21 mouse cellular contexts compared by ENCODE assay signal in the genomic region with DNA sequence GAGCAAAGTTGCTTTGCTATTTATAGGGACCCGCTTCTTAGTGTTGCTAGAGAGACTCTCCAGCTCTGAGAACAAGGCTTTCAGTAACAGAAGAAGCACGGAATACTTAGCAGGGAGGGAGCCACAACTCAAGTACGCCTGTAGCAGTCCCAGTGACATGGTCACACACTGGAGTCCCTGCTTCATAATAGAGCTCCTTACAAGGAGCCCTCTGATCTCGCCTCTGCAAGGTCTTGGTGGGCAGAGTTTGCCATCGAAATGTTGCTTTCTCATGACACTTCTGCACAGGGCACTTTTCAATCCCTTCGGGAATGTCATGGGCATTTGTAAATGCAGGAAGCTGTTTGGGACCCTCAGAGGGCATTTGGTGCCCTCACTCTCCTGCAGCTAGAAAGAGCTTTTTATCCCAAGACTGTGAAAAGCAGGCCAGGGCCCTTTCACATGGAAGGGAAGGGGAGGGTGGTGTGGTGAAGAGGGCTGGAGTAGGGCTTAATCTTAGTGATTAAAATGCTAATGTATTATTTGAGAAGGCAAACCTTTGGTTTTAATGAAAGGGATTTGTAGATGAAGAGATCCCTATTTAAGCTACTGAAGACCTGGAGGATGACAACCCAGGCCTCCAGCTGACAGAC.
A peak's percentile ranks its signal among the peaks of the same experiment; 100 is the strongest.
DNase-seq lines count a peak whose midpoint lies in the region; ATAC-seq and TF ChIP-seq lines count a peak whose summit lies in the region.
"Had no signal": no experiment of that assay in that cellular context is flagged by ENCODE, and none has a peak within 500 bp of the region (broad histone marks: within the 10 kb centered on the region; RNA-seq: fewer than 3 reads in every experiment).

No protein-coding gene starts in this region.

- H3K4me1 ChIP-seq in forebrain, embryonic 10.5 days, result peaks cover 25% of the 10 kb centered on the region
- H3K4me1 ChIP-seq in forebrain, embryonic 14.5 days (ENCODE audit: control insufficient read depth, insufficient read depth, low read length), result peaks cover 13% of the 10 kb centered on the region
- peaks cover 30% of the 10 kb centered on the region for H3K4me1 ChIP-seq in midbrain, embryonic 13.5 days (replicated peaks)
- 0 out of 2 replicates have a peak, but pooled peaks cover 4% of the 10 kb centered on the region for H3K4me1 ChIP-seq in hindbrain, postnatal 0 days (ENCODE audit: insufficient read depth, low read length)
- 0 out of 2 replicates have a peak, but pooled peaks cover 5% of the 10 kb centered on the region for H3K4me1 ChIP-seq in heart, embryonic 11.5 days (ENCODE audit: control insufficient read depth, insufficient read depth, low read length)

- no peak overlapping the region for H3K9ac ChIP-seq in forebrain, embryonic 14.5 days (ENCODE audit: low read length)
- H3K9ac ChIP-seq in midbrain, embryonic 13.5 days (replicated peaks), result no peak overlapping the region
- no peak overlapping the region for H3K9ac ChIP-seq in hindbrain, postnatal 0 days (replicated peaks; ENCODE audit: low read length)
- no peak overlapping the region for H3K9ac ChIP-seq in heart, embryonic 11.5 days (ENCODE audit: low read depth, low read length)
- H3K9ac ChIP-seq: hindbrain, embryonic 14.5 days; limb, embryonic 12.5 days; liver, postnatal 0 days had no signal

- no peak overlapping the region for H3K4me2 ChIP-seq in forebrain, embryonic 14.5 days (ENCODE audit: low read length)
- H3K4me2 ChIP-seq in midbrain, embryonic 13.5 days (replicated peaks), result no peak overlapping the region
- no peak overlapping the region for H3K4me2 ChIP-seq in hindbrain, postnatal 0 days (ENCODE audit: low read depth, low read length)
- H3K4me2 ChIP-seq in heart, embryonic 11.5 days, result no peak overlapping the region
- H3K4me2 ChIP-seq: hindbrain, embryonic 14.5 days; limb, embryonic 12.5 days; liver, embryonic 11.5 days had no signal

- H3K27ac ChIP-seq in forebrain, embryonic 10.5 days, result peak overlapping the region; percentile 60; the same call in 1 of the 2 replicates
- H3K27ac ChIP-seq in forebrain, embryonic 14.5 days (ENCODE audit: low read depth, low read length), result no peak overlapping the region; the same call in 1 of the 2 replicates
- peak overlapping the region; percentile 10 for H3K27ac ChIP-seq in midbrain, embryonic 13.5 days
- no peak overlapping the region for H3K27ac ChIP-seq in hindbrain, postnatal 0 days
- H3K27ac ChIP-seq in heart, embryonic 11.5 days (ENCODE audit: low read depth, low read length), result no peak overlapping the region
- H3K27ac ChIP-seq: embryonic facial prominence, embryonic 10.5 days; kidney, postnatal 0 days; limb, embryonic 12.5 days had no signal

- no peak for TF ChIP-seq CTCF in hindbrain, postnatal 0 days (IDR thresholded peaks at IDR 0.05; ENCODE audit: low read depth)

- peak; percentile 67 for ATAC-seq in forebrain, embryonic 14.5 days
- peak; percentile 78 for ATAC-seq in midbrain, embryonic 13.5 days
- ATAC-seq in cerebellum, adult (ENCODE audit: insufficient number of reproducible peaks, low FRiP score, low TSS enrichment), result no peak
- no peak for ATAC-seq in hindbrain, postnatal 0 days
- ATAC-seq in heart, embryonic 11.5 days (replicated peaks; ENCODE audit: insufficient number of reproducible peaks, low FRiP score, low TSS enrichment), result no peak
- ATAC-seq: liver, postnatal 0 days; lung, postnatal 0 days had no signal

- H3K27me3 ChIP-seq in forebrain, embryonic 10.5 days (ENCODE audit: poor library complexity, severe bottlenecking), result no peaks in the 10 kb centered on the region
- no peaks in the 10 kb centered on the region for H3K27me3 ChIP-seq in forebrain, embryonic 14.5 days (replicated peaks; ENCODE audit: control insufficient read depth, insufficient read depth, low read length)
- 0 out of 2 replicates have a peak, but pooled peaks cover 3% of the 10 kb centered on the region for H3K27me3 ChIP-seq in midbrain, embryonic 13.5 days
- no peaks in the 10 kb centered on the region for H3K27me3 ChIP-seq in hindbrain, postnatal 0 days (ENCODE audit: insufficient read depth, low read length)
- H3K27me3 ChIP-seq in heart, embryonic 11.5 days (ENCODE audit: control insufficient read depth, insufficient read depth, low read length), result no peaks in the 10 kb centered on the region
- H3K27me3 ChIP-seq: limb, embryonic 12.5 days had no signal

- 44% methylated on average over 6 of the region's 6 CpGs for WGBS in forebrain, embryonic 10.5 days
- WGBS in forebrain, embryonic 14.5 days, result 28% methylated on average over 6 of the region's 6 CpGs
- 19% methylated on average over 6 of the region's 6 CpGs for WGBS in midbrain, embryonic 13.5 days
- WGBS in hindbrain, postnatal 0 days, result 49% methylated on average over 6 of the region's 6 CpGs
- 46% methylated on average over 6 of the region's 6 CpGs for WGBS in heart, embryonic 11.5 days (ENCODE audit: insufficient replicate concordance)

- H3K9me3 ChIP-seq in forebrain, embryonic 10.5 days, result no peaks in the 10 kb centered on the region
- H3K9me3 ChIP-seq in forebrain, embryonic 14.5 days (replicated peaks; ENCODE audit: control insufficient read depth, low read length), result no peaks in the 10 kb centered on the region
- no peaks in the 10 kb centered on the region for H3K9me3 ChIP-seq in midbrain, embryonic 13.5 days
- H3K9me3 ChIP-seq in hindbrain, postnatal 0 days (ENCODE audit: low read length), result no peaks in the 10 kb centered on the region
- no peaks in the 10 kb centered on the region for H3K9me3 ChIP-seq in heart, embryonic 11.5 days (replicated peaks; ENCODE audit: control insufficient read depth, low read length)

- H3K4me3 ChIP-seq in forebrain, embryonic 10.5 days, result no peak overlapping the region
- H3K4me3 ChIP-seq in forebrain, embryonic 14.5 days (ENCODE audit: low read depth, low read length), result no peak overlapping the region
- no peak overlapping the region for H3K4me3 ChIP-seq in midbrain, embryonic 13.5 days (replicated peaks)
- no peak overlapping the region for H3K4me3 ChIP-seq in hindbrain, postnatal 0 days (ENCODE audit: low read length)
- no peak overlapping the region for H3K4me3 ChIP-seq in heart, embryonic 11.5 days (ENCODE audit: low read depth, low read length)
- H3K4me3 ChIP-seq: embryonic facial prominence, embryonic 10.5 days; limb, embryonic 12.5 days had no signal

- no peaks in the 10 kb centered on the region for H3K36me3 ChIP-seq in forebrain, embryonic 10.5 days (replicated peaks)
- H3K36me3 ChIP-seq in forebrain, embryonic 14.5 days (ENCODE audit: control insufficient read depth, insufficient read depth, low read length), result no peaks in the 10 kb centered on the region
- H3K36me3 ChIP-seq in midbrain, embryonic 13.5 days, result no peaks in the 10 kb centered on the region
- no peaks in the 10 kb centered on the region for H3K36me3 ChIP-seq in hindbrain, postnatal 0 days (ENCODE audit: insufficient read depth, low read length)
- no peaks in the 10 kb centered on the region for H3K36me3 ChIP-seq in heart, embryonic 11.5 days (ENCODE audit: control insufficient read depth, insufficient read depth, low read length)
- H3K36me3 ChIP-seq: embryonic facial prominence, embryonic 10.5 days; limb, embryonic 12.5 days had no signal

- no peak for DNase-seq in forebrain, embryonic 10.5 days (ENCODE audit: extremely low spot score, low spot score)
- DNase-seq in forebrain, embryonic 14.5 days (ENCODE audit: low spot score), result peak; percentile 33
- peak; percentile 2 for DNase-seq in telencephalon, adult 2 months (ENCODE audit: low read depth, low spot score)
- no peak for DNase-seq in hindbrain, postnatal 0 days (ENCODE audit: low spot score)
- DNase-seq: adrenal gland, postnatal 14 days; cerebellum, adult 11-12 months; gastrocnemius, postnatal 25 days; heart, postnatal 4 days; kidney, adult 2 months; liver, postnatal 0 days; retina, postnatal 1 day; thymus, postnatal 36 days had no signal

Comparison
In these comparisons a context has a peak if more than half of its experiments do, and no peak if none do; other contexts are left out.
1. DNase-seq: peak in forebrain, embryonic 14.5 days (single experiment) and telencephalon, adult 2 months (single experiment); none in forebrain, embryonic 10.5 days (single experiment) and hindbrain, postnatal 0 days (single experiment).
2. H3K27ac ChIP-seq: peak in forebrain, embryonic 10.5 days (single experiment) and midbrain, embryonic 13.5 days (single experiment); none in forebrain, embryonic 14.5 days (single experiment), hindbrain, postnatal 0 days (single experiment) and heart, embryonic 11.5 days (single experiment).
3. ATAC-seq: peak in forebrain, embryonic 14.5 days (single experiment) and midbrain, embryonic 13.5 days (single experiment); none in cerebellum, adult (single experiment), hindbrain, postnatal 0 days (single experiment) and heart, embryonic 11.5 days (single experiment).